Mouse (Mus musculus) adrenal gland, postnatal 25 days (tissue): ENCODE results near the gene Shroom4. TPM values are rescaled to one million over a fixed set of nuclear protein-coding genes. Genes with fewer than 3 reads are reported as not detected.

Experiments used
- DNase-seq: peaks from one replicate; pipeline ENCODE4 v3.0.0; 2021; ENCODE audit warnings: mixed read lengths
- total RNA-seq: library from RNA; stranded (reverse); gene quantifications from 2 replicates; pipeline ENCODE4 v1.2.3, GENCODE M21; 2021

Shroom4 gene
- total RNA-seq, 1 experiment from 2014 or later, result 12.7 TPM

DNA sequence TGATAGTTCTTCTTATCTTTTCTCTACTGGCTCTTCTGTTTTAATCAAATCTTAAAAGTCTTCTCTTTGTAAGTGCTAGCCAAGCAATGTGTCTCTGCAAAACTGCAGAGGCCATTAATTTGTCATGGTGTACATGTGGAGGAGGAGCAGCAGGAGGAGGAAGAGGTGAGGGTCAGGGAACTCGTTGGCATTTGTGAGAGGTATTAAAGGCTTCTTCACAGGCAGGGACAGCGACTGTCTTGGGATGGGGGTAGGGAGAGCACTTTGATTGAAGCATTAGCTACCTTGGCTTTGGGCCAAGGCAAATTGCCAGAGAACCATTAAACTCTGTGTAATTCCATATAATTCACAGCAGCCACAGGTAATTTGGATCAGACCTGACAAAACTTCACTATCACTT is 96.7 kb downstream of the Shroom4 start:
- no peak for DNase-seq

- no peak for DNase-seq
These were observed 102.2 kb downstream of the Shroom4 start for GRCm38 (mm10) chrX:6501850-6502249.

GRCm38 (mm10) chrX:6517217-6517616 is 117.6 kb downstream of the Shroom4 start:
- no peak for DNase-seq

- no peak for DNase-seq
These were observed 118.8 kb downstream of the Shroom4 start for GRCm38 (mm10) chrX:6518421-6518820.

GRCm38 (mm10) chrX:6522935-6523334 is 123.3 kb downstream of the Shroom4 start:
- DNase-seq, result no peak

- no peak for DNase-seq
These were observed 137.0 kb downstream of the Shroom4 start for GRCm38 (mm10) chrX:6536636-6537035.

DNA sequence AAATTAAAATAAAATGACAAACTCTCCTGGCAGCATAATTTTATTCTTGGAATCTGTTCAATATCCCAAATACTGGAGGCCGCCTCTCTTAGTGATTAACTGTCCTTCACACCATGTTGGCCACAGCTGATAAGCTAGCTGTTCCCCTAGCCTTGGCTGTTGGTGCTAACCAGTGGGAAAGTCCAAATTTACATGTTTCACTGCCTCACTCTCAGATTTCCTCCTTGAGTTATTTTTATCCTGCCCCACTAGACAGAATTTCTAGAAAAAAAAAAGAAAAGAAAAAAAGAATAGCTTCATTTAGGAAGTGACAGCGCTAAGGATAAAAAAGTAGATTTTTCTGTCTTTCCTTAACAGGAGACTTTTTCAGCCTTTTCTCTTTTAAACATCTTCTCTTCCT is 138.0 kb downstream of the Shroom4 start:
- DNase-seq, result no peak

- no peak for DNase-seq
These were observed 165.4 kb downstream of the Shroom4 start for GRCm38 (mm10) chrX:6565066-6565465.

DNA sequence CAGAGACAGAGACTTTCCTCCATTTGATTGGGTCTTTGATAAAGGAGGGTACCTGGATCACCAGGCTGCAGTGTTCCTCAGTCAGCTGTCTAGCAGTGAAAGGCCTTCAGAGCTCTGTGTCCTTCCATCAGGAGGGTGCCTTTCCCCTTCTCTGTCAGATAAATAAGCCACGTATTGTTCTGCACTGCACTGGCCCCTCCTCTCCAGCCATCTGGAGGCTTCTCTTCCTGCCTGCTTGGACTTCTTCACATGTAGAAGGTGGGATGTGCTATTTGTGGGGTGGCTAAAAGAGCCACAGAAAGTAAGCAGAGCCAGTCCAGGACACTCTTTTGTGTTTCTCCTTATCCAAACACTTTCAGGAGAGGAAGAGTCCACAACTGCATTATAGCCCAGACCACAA is 174.9 kb downstream of the Shroom4 start:
- no peak for DNase-seq

GRCm38 (mm10) chrX:6577001-6577400 is 177.3 kb downstream of the Shroom4 start:
- peak; percentile 2 for DNase-seq

DNA sequence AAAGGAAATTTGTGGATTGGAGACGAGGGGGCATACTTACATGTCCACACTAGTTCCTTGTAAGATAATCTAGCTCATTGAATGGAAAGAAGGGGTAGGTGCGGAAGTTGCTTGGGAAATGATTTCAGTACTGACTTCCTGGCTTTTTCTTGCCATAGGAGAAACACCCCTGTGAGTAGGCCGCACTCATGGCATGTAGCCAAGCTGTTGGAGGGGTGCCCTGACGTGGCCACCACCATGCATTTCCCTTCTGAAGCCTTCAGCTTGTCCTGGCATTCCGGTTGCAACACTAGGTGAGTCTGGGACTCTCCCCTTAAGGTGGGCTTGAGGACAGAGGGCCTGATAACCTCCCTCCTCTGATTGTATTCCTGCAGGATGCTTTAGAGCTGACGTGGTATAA is 181.0 kb downstream of the Shroom4 start:
- peak; percentile 6 for DNase-seq

DNA sequence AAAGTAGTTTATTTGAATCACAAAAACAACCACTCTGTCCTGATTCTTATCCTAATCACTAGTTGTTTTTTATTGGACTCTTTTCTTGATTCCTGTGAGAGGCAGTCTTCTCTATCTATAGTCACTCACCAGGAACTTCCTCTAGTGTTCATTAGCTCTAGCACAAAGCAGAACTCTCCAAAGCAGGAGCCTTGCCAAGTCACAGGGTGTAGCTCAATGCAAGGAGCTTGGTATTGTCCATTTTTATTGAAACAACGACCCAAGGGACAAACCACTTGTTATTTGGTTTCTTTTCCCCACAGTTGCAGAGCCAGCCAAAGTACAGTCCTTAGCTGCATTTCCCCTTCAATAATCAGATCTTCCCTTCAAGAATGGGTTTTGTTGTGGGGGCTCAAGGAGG is 181.5 kb downstream of the Shroom4 start:
- no peak for DNase-seq

DNA sequence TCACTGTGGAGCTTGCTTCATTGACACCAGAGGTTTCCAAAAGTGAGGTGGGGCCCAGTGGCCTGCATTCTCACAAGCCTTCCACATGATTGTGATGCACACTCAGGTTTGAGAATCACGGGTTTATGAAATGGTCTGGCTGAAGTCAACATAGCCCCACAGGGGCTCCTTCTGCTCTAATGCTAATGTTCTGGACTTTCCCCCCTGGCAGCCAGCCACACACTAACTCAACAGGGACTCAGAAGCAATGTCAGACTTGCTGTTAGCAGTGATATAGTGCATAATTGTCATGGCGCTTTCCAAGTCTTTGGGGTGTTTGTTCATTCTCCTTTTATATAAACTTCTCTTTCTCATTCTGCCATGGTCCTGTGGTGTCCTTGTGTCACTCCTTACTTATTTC is 183.0 kb downstream of the Shroom4 start:
- no peak for DNase-seq

GRCm38 (mm10) chrX:6594183-6594582 is 194.5 kb downstream of the Shroom4 start:
- DNase-seq, result no peak

DNA sequence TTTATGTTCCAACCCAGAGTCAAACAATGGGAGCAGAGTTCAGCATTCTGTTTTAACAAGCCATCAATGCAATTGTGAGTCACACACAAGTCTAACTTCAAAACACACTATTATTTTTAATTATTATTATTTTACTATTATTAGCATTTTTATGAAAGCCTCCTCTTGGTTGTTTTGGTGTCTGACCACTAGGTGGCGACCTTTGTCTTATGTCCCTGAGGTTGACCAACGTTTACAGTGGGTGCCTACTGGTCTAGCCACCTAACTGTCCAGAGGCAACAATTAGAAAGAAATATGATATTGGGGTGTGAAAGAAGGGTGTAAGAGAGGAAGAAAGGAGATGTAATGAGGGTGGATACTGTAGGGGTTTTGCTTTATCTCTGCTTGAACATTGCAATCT is 254.4 kb downstream of the Shroom4 start:
- DNase-seq, result peak; percentile 10

DNA sequence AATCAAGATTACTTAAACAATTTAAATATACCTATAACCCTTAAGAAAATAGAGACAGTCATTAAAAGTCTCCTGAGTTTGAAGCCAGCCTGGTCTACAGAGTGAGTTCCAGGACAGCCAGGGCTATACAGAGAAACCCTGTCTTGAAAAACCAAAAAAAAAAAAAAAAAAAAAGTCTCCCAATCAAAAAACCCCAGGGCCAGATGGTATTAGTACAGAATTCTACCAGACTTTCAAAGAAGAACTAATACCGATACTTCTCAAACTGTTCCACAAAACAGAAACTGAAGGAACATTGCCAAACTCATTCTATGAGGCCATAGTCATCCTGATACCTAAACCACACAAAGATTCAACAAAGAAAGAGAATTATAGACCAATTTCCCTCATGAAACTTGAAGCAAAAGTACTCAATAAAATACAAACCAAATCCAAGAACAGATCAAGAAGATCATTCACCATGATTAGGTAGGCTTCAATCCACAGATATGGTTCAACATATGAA is 259.2 kb downstream of the Shroom4 start:
- no peak for DNase-seq

Other genes with a start within 250 kb of the Shroom4 start
- 6.5 and 8.1 TPM in 2 replicates for gene Nudt10, start 226.8 kb upstream of the Shroom4 start, total RNA-seq
- 0.38 TPM in 1 of 2 replicates, not detected in the other for gene Bmp15, start 79.1 kb upstream of the Shroom4 start, total RNA-seq